Mouse (Mus musculus) heart, embryonic 16.5 days (tissue): ENCODE measurements around the gene Lrrc2. TPM values are rescaled to one million over a fixed set of nuclear protein-coding genes. Genes with fewer than 3 reads are reported as not detected.

Source experiments
- ATAC-seq: fragments of 200-750 bp; cut with Nextera tagmentation; replicated peaks from 2 replicates; pipeline ENCODE4 v1.8.0; 2017; ENCODE audit warnings: moderate number of reproducible peaks; ENCODE audit not compliant: insufficient read depth, low FRiP score; ENCODE audit errors: extremely low read depth
- H3K27ac ChIP-seq: fragments of 300-500 bp; sonication (generic); 2 replicates; pipeline ENCODE4 v1.5.1; 2014; ENCODE audit warnings: mild to moderate bottlenecking, low read length, control low read depth, moderate library complexity
- H3K27me3 ChIP-seq: fragments of 300-500 bp; sonication (generic); 2 replicates; pipeline ENCODE4 v1.6.1; 2014; ENCODE audit warnings: low read length, mixed read lengths; ENCODE audit not compliant: control insufficient read depth, insufficient read depth
- H3K36me3 ChIP-seq: fragments of 300-500 bp; sonication (generic); 2 replicates; pipeline ENCODE4 v1.6.1; 2014; ENCODE audit not compliant: control insufficient read depth, insufficient read depth
- H3K4me1 ChIP-seq: fragments of 300-500 bp; sonication (generic); 2 replicates; pipeline ENCODE4 v1.6.1; 2014; ENCODE audit warnings: low read length, mixed read lengths; ENCODE audit not compliant: control insufficient read depth, insufficient read depth
- H3K4me2 ChIP-seq: fragments of 300-500 bp; sonication (generic); 2 replicates; pipeline ENCODE4 v1.6.1; 2014; ENCODE audit warnings: low read depth, mild to moderate bottlenecking, control low read depth, low read length
- H3K4me3 ChIP-seq: fragments of 300-500 bp; sonication (generic); 2 replicates; pipeline ENCODE4 v1.5.1; 2014; ENCODE audit warnings: mild to moderate bottlenecking, control low read depth, low read length
- H3K9ac ChIP-seq: fragments of 300-500 bp; sonication (generic); 2 replicates; pipeline ENCODE4 v1.6.1; 2014; ENCODE audit warnings: low read length, control low read depth
- H3K9me3 ChIP-seq: fragments of 300-500 bp; sonication (generic); replicated peaks from 2 replicates; pipeline ENCODE4 v1.6.1; 2016; ENCODE audit warnings: low read length; ENCODE audit not compliant: control insufficient read depth
- WGBS: fragments of 180-500 bp; shearing (Covaris S2); extraction: QIAGEN DNeasy Blood & Tissue Kit; methylation state at CpG from one replicate; pipeline ENCODE4 v1.1.7; 2014; 5-methylcytosine and 5-hydroxymethylcytosine counted together
- polyA plus RNA-seq: library from polyadenylated mRNA; unstranded; fragments of >200 nt; fragmentation: Nextera tagmentation; extraction: Ambion mirVana; gene quantifications from 2 replicates; pipeline ENCODE4 v1.2.1, GENCODE M21; 2015

Gene Lrrc2
- polyA plus RNA-seq, 1 experiment from 2014 or later: 8.6 TPM

DNA sequence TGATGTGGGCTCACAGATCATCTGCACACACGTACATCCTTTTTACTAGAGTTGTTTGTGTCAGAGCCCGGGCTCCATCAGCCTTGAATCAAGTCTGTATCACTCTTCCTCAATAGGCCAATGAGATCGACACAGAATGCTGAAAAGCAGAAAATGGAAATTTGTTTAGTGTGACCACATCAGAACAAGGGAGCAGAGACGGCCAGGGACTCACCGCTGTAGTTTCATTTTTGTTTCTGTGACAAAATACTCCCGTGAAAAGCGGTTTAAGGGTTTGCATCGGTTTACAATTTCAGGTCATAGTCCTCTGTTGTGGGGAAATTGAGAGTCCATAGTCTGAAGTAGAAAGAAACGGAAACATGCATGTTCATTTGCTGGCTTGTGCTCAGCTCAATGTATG is 51.9 kb downstream of the Lrrc2 start:
- no peaks in the 10 kb centered on the region for H3K9me3 ChIP-seq
- H3K4me1 ChIP-seq: peaks cover 5% of the 10 kb centered on the region; the same call in 1 of the 2 replicates
- no peak overlapping the region for H3K4me2 ChIP-seq
- H3K9ac ChIP-seq: no peak overlapping the region
- H3K4me3 ChIP-seq: no peak overlapping the region
- no peaks in the 10 kb centered on the region for H3K36me3 ChIP-seq
- ATAC-seq: no peak
- WGBS: 85% methylated on average over 9 of the region's 9 CpGs
- no peaks in the 10 kb centered on the region for H3K27me3 ChIP-seq
- no peak overlapping the region for H3K27ac ChIP-seq

DNA sequence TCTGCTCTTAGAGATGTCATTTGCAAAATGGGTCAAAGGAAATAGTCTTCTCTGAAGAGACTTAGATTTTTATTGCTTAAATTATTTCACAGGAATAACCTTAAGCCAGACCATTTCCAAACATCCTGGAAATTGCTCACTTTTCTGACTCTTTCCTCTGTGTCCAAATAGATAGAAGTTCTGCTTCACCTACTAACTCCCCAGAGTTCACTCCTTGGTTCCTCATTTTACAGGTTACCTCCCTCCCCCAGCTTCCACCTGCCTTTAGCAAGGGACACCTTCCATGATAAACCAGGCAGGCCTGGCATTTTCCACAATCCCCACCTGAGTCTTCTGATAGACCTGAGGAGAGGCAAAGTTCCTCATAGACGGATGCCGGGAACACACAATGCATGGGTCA is 55.2 kb downstream of the Lrrc2 start:
- Histone ChIP-seq H3K27ac (no peak overlapping the region), H3K36me3 (no peaks in the 10 kb centered on the region), H3K27me3 (no peaks in the 10 kb centered on the region), H3K9ac (no peak overlapping the region), H3K4me2 (no peak overlapping the region), H3K9me3 (no peaks in the 10 kb centered on the region), H3K4me1 (no peaks in the 10 kb centered on the region), H3K4me3 (no peak overlapping the region)
- WGBS: 80% methylated on average over 2 of the region's 2 CpGs
- no peak for ATAC-seq

DNA sequence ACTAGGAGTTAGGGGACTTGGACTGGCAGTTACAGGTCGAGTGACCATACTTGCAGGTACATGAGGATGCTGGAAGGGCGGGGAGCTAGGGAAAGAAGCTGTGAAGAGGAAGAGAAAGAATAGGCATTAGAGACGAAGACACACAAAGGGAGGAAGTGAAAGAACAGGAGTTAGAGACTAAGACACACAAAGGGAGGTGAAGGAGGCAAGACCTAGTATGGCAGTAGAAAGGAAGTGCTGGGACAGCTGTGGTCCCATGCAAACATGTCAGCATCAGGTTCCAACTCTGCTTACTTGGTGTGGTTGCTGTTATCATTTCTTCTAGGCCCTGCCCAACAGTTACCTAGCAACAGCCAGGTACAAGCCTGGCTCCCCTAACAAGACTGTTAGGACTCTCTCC is 58.4 kb downstream of the Lrrc2 start:
- Histone ChIP-seq H3K36me3 (no peaks in the 10 kb centered on the region), H3K9ac (no peak overlapping the region)

DNA sequence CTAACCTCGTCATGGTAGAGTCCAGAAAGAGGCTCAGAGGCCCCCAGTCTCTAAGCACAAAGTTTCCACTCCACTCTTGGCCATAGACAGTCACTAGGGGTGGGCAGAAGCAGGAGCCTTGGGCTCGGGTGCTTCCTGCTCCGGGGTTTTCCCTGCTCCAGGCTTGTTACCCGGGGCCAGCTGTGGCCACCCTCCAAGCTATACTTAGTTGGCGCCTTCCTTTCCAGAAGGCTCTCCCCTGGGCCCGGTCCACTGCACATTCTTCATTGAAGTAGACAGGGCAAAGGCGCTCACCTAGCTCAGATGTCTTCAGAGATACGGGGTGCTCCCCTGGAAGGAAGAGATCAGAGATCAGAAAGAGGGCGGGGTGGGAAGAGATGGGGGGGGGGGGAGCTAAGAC is 60.2 kb downstream of the Lrrc2 start:
- H3K4me2 ChIP-seq: no peak overlapping the region
- H3K4me3 ChIP-seq: no peak overlapping the region
- no peak overlapping the region for H3K9ac ChIP-seq
- H3K27me3 ChIP-seq: no peaks in the 10 kb centered on the region
- H3K9me3 ChIP-seq: no peaks in the 10 kb centered on the region
- peaks cover 4% of the 10 kb centered on the region; the same call in 1 of the 2 replicates for H3K4me1 ChIP-seq
- no peaks in the 10 kb centered on the region for H3K36me3 ChIP-seq
- WGBS: 74% methylated on average over 9 of the region's 9 CpGs
- no peak for ATAC-seq
- no peak overlapping the region for H3K27ac ChIP-seq

More for the DNA sequence above, 58.4 kb downstream of the Lrrc2 start:
- Histone ChIP-seq H3K4me1 (peaks cover 4% of the 10 kb centered on the region; the same call in 1 of the 2 replicates), H3K4me2 (no peak overlapping the region), H3K27ac (no peak overlapping the region), H3K27me3 (no peaks in the 10 kb centered on the region), H3K9me3 (no peaks in the 10 kb centered on the region), H3K4me3 (no peak overlapping the region)
- ATAC-seq: no peak
- 58% methylated on average over 3 of the region's 3 CpGs for WGBS

DNA sequence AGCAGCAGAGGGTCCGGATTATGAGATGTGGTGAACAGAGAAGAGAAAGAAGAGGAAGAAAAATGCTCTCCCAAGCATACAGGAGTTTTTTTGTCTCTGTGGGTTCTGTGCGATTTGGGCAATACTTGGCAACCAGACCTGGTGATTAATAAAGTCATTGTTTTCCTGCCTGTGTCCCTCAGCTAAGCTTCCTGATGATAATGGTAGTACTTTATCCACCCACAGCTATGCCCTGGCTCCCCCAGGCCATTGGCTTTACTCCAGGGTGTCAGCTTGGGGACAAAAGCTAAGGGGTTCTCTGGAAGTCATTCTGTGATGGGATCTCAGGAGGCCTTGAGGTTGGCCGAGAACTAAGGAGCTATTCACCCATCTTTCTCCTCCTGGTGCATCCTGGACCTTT is 60.7 kb downstream of the Lrrc2 start:
- Histone ChIP-seq H3K27ac (no peak overlapping the region), H3K4me3 (no peak overlapping the region), H3K4me2 (no peak overlapping the region), H3K9ac (no peak overlapping the region), H3K36me3 (no peaks in the 10 kb centered on the region), H3K9me3 (no peaks in the 10 kb centered on the region), H3K4me1 (peaks cover 4% of the 10 kb centered on the region; the same call in 1 of the 2 replicates), H3K27me3 (no peaks in the 10 kb centered on the region)
- ATAC-seq: no peak
- 51% methylated on average over 3 of the region's 3 CpGs for WGBS

DNA sequence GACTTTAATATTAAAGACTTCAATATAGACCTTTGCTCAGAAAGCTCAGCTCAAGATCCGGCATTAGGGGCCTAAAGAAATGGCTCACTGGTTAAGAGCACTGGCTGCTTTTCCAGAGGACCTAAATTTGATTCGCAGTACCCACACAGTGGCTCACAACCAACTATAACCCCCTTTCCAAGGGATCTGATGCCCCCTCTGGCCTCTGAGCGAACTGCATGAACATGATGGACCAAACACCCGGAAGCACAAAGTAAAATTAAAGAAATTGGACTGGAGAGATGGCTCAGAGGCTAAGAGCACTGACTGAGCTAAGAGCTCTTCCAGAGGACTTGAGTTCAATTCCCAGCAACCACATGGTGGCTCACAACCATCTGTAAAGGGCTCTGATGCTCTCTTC is 64.3 kb downstream of the Lrrc2 start:
- Histone ChIP-seq H3K36me3 (no peaks in the 10 kb centered on the region), H3K4me2 (no peak overlapping the region), H3K4me1 (peaks cover 4% of the 10 kb centered on the region; the same call in 1 of the 2 replicates), H3K27me3 (no peaks in the 10 kb centered on the region), H3K4me3 (no peak overlapping the region), H3K9me3 (no peaks in the 10 kb centered on the region), H3K9ac (no peak overlapping the region), H3K27ac (no peak overlapping the region)
- ATAC-seq: no peak
- 88% methylated on average over 4 of the region's 4 CpGs for WGBS

DNA sequence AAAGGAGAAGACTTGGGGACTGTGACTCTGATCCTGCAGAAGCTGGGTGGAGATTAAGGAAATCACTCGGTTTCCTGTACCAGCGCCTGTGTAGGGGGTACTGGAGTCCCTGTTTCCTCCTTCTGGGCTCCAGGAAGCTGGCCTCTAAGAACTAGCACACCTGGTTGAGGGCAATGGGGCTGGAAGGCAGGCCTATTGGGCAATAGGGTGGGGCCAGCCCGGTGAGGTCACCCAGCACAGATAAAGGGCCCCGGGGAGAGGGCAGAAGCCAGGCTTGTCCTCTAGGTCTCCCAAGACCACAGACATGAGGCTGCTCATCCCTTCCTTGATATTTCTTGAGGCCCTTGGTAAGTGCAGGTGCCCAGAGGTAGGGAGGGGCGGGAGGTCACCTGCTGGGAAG is 67.7 kb downstream of the Lrrc2 start, which contains the start of gene Ltf:
Gene Ltf, plus strand, starts transcription at position 250 of the 400 bp plus-strand sequence.
- no peak within 1 kb of the TSS for H3K4me2 ChIP-seq
- no peak for ATAC-seq
- H3K27ac ChIP-seq: no peak within 1 kb of the TSS
- no peaks in the 10 kb centered on the region for H3K36me3 ChIP-seq
- WGBS: 50% methylated on average over 5 of the region's 5 CpGs
- H3K4me3 ChIP-seq: no peak within 1 kb of the TSS
- H3K27me3 ChIP-seq: no peaks in the 10 kb centered on the region
- no peak within 1 kb of the TSS for H3K9ac ChIP-seq
- H3K4me1 ChIP-seq: no peaks in the 10 kb centered on the region
- H3K9me3 ChIP-seq: no peaks in the 10 kb centered on the region

DNA sequence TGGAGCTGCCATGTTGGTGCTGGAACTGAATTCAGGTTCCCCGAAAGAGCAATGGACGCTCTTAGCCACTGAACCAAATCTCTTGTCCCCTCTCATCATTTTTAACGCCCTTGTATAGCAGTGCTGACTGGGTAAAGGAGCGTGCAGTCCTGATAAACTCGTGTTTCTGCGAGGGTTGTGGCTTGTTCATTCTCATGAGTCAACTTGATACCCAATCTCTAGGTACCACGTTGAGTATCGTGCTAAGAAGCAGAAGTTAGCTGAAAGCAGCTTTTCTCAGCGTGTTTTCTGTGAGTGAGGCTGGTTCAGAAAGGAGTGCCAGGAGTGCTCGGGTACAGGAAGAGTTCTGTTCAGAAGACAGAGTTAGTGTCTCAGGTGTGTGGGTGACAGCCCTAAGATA is 75.4 kb downstream of the Lrrc2 start:
- ATAC-seq: no peak

More for the DNA sequence above, 75.4 kb downstream of the Lrrc2 start:
- H3K4me3 ChIP-seq: no peak overlapping the region
- H3K9me3 ChIP-seq: no peaks in the 10 kb centered on the region
- no peak overlapping the region for H3K27ac ChIP-seq
- 76% methylated on average over 10 of the region's 10 CpGs for WGBS
- H3K27me3 ChIP-seq: no peaks in the 10 kb centered on the region
- H3K4me2 ChIP-seq: no peak overlapping the region
- H3K36me3 ChIP-seq: no peaks in the 10 kb centered on the region
- H3K4me1 ChIP-seq: no peaks in the 10 kb centered on the region
- no peak overlapping the region for H3K9ac ChIP-seq
